ENCODE assay signal across 25 mouse cellular contexts in genomic region chr1:53335465-53335864, GRCm38 (mm10). TPM values are rescaled to one million over a fixed set of nuclear protein-coding genes. Genes with fewer than 3 reads are reported as not detected.
"Had no signal": no experiment of that assay in that cellular context is flagged by ENCODE, and none has a peak within 500 bp of the region (broad histone marks: within the 10 kb centered on the region; RNA-seq: fewer than 3 reads in every experiment).

No protein-coding gene starts in this region.

- H3K9ac ChIP-seq: limb, embryonic 15.5 days; lung, embryonic 14.5 days; midbrain, embryonic 13.5 days; midbrain, embryonic 15.5 days; neural tube, embryonic 12.5 days had no signal

- ATAC-seq: midbrain, embryonic 13.5 days; midbrain, embryonic 15.5 days had no signal

- H3K4me3 ChIP-seq: limb, embryonic 15.5 days; midbrain, embryonic 13.5 days; midbrain, embryonic 15.5 days; neural tube, embryonic 12.5 days had no signal

- H3K4me1 ChIP-seq: limb, embryonic 15.5 days; midbrain, embryonic 13.5 days; midbrain, embryonic 15.5 days; neural tube, embryonic 12.5 days had no signal

- H3K9me3 ChIP-seq: limb, embryonic 15.5 days; midbrain, embryonic 13.5 days; neural tube, embryonic 12.5 days had no signal

- H3K27me3 ChIP-seq: limb, embryonic 15.5 days; midbrain, embryonic 13.5 days; midbrain, embryonic 15.5 days; neural tube, embryonic 12.5 days had no signal

- H3K27ac ChIP-seq: limb, embryonic 15.5 days; midbrain, embryonic 13.5 days; midbrain, embryonic 15.5 days; neural tube, embryonic 12.5 days had no signal

- DNase-seq: lung, adult 18-20 months; lung, embryonic 14.5 days; lung, postnatal 10 days; lung, postnatal 4 days; retina, postnatal 1 day; right cerebral cortex, adult 18-20 months; right cerebral cortex, postnatal 4 days; spleen, adult 18-20 months; thymus, adult 18-20 months; thymus, postnatal 14 days; thymus, postnatal 36 days had no signal

- H3K4me2 ChIP-seq: limb, embryonic 15.5 days; lung, embryonic 14.5 days; midbrain, embryonic 11.5 days; midbrain, embryonic 13.5 days; midbrain, embryonic 15.5 days; neural tube, embryonic 12.5 days had no signal

RNA-seq across cellular contexts. Expression of gene Asdurf, which starts 17.0 kb away (rescaled TPM):
- polyA plus RNA-seq: limb, embryonic 15.5 days; small intestine, adult 2 months had no signal

RNA-seq across cellular contexts. Expression of gene Gm28551, which starts 17.0 kb away (rescaled TPM):
- total RNA-seq: megakaryocyte, adult 5-6 weeks; monocyte, adult 5-6 weeks had no signal
- polyA plus RNA-seq: small intestine, adult 2 months had no signal

RNA-seq across cellular contexts. Expression of gene Gm28778, which starts 38.6 kb away (rescaled TPM):
- total RNA-seq: megakaryocyte, adult 5-6 weeks; midbrain, postnatal 0 days; monocyte, adult 5-6 weeks had no signal
- polyA plus RNA-seq: limb, embryonic 15.5 days; lung, embryonic 14.5 days; lung, embryonic 16.5 days; midbrain, embryonic 11.5 days; midbrain, embryonic 13.5 days; midbrain, embryonic 15.5 days; midbrain, postnatal 0 days; neural tube, embryonic 12.5 days; neural tube, embryonic 14.5 days; stomach, embryonic 14.5 days; stomach, embryonic 16.5 days; thymus, postnatal 0 days had no signal
